Mouse (Mus musculus) C2C12 (cell line): ENCODE measurements at regions not wholly inside any gene's neighbourhood (a gene's known extent, or its start where the extent isn't known, plus 50 kb on each side); places are given as distances from the start of the nearest gene placed in this dataset.

Source experiments
- CTCF ChIP-seq: IDR thresholded peaks from one replicate; pipeline ENCODE4 v1.5.1; 2011; ENCODE audit not compliant: control insufficient read depth, insufficient read depth, insufficient read length
- MYOD1 ChIP-seq: IDR thresholded peaks from one replicate; pipeline ENCODE4 v1.6.1; 2011; ENCODE audit warnings: low read depth; ENCODE audit not compliant: control insufficient read depth, insufficient read length
- MYOG ChIP-seq: IDR thresholded peaks from one replicate; pipeline ENCODE4 v1.6.1; 2011; ENCODE audit not compliant: control insufficient read depth, insufficient read length; ENCODE audit errors: extremely low read depth

- no peak for TF ChIP-seq CTCF
- no peak for TF ChIP-seq MYOD1
- no peak for TF ChIP-seq MYOG
Observed at GRCm38 (mm10) chr12:109662179-109662578, 62.0 kb upstream of the Rtl1 start.
